Mouse (Mus musculus) NIH3T3 (cell line): ENCODE results near the gene Zxdc.
A peak's percentile ranks its signal among the peaks of the same experiment; 100 is the strongest.

ENCODE experiments used
- DNase-seq: peaks from one replicate; pipeline ENCODE4 v3.0.0-alpha.2; 2012; ENCODE audit warnings: low read depth

Gene Zxdc

DNA sequence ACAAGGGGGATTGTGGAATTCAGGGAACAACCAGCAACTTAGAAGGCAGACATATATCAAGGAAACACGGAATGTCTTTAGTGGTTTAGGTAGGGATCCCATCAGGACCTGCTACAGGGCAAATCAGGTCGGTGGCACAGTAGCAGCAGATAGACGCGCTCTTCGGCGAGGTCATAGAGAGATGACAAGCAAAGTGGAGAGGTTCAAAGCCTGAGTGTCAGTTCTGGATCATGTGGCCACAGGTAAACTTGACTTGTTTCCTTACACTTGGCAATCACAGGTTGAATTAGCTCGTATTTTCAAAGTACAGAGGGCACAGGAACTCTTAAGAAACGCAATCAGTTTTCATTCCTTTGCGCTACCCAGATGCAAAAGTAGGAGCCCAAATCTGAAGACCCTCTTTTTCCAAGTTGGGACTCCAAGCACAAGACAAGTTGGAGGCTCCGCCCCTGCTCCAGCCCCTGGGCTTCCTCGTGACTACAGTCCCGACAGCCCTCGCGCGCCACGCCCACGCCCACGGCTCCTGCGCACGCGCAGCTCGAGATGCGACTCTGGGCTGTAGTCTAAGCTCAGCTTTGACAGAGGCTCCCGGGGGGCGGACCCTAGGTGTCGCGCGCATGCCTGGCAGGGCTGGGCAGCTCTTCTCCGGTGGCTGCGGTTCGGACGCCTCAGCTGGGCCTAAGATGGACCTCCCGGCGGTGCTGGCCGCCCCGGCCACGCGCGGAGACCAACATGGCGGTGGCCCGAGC is at the start of gene Zxdc:
Zxdc (plus strand) TSS at position 517 of the 749 bp plus-strand sequence.
- peak; percentile 100 for DNase-seq

GRCm38 (mm10) chr6:90320429-90320828 is 48.9 kb upstream of the Zxdc start:
- no peak for DNase-seq

DNA sequence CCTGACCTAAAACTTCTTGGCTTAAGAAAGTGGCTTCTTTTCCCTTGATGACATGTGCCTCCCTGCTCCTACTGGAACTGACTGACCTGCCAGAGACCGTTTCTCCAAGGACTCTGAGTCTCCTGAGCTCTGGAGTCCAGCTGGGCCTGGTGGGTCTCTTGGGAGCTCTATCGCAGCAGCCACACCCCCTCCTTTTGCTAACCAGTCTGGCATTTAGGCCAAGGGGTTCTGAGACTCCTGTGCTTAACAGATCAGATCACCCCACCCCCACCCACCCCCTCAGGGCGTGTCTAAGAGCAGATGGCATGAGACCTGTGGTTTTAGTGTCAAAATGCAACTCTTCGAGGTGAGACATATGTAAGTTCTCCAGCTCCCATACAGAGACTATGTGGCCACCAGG is 47.5 kb upstream of the Zxdc start:
- DNase-seq: peak; percentile 51

DNA sequence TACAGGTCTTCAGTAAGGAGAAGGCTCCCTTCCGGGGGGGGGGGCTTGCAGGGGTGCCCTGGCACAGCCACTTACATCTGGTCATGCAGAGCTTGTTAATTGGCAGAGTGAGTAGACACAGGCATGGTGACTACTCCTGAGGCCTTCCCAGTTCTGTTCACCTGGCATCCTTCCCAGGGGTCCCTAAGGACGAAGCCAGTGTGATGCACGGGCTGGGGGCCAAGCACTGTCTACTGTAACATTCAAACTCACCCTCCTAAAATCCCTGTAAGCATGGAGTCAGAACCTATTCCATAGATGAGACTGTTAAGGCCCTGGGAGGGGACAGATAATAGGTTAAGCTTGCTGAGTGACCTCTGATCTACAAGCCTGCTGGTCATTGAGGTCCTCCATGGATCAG is 45.3 kb upstream of the Zxdc start:
- peak; percentile 68 for DNase-seq

DNA sequence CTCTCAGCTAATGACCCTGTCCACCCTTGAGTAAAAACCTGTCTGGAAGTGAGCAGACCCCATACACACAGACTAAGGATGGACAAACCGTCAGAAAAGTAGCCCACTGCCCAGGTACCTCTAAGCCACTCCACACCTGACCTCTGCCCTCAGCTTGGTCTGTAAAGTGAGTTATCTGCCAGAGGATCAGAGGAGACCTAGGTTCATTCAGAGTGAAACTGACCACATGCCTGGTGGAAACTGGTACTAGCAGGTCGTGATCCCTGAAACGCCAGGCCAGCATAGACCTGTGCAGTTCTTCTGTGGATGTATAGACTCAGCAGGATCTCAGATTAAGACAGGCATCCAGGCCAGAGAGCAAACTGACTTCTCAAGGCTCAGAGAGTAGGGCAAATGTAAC is 44.8 kb upstream of the Zxdc start:
- DNase-seq: no peak

GRCm38 (mm10) chr6:90324991-90325390 is 44.3 kb upstream of the Zxdc start, which contains the start of gene Chst13:
Gene Chst13 (minus strand): TSS chr6:90325185.
- no peak for DNase-seq

DNA sequence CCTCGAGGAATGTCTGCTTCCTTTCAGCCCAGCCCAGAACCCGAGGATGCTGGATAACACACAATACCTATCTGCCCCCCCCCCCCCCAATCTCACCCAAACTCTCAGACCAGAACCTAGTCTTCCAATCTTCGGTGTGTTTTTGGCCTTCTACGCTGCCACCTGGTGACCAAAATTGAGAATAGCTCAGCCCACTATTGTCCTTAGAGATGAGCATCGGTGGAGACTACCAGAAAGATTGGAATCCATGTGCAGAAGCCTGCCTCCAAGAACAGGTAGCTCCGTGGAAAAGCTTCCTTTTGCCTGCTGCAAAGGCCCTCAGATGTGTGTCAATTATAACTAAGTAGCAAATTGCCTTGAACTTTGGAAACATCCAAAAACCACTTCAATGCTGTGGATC is 41.6 kb upstream of the Zxdc start:
- peak; percentile 77 for DNase-seq

DNA sequence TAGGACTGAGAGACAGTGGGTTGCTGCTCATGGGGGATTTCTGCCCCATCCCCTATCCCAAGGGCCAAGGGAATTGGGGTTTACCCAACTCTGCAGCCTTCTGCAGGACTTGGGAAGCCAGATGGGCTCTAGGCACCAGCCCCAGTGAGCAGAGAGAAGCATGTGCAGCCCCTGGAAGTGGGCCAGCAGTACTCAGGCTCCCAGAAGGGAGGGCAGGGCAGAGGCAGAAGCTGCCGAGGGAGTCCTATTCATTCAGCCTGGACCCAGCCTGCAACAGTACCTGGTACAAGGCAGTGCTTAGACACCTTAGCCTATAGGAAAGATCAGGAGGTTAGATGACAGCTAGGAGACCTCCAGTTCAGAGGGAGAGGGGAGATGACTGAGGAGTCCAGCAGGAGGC is 39.3 kb upstream of the Zxdc start:
- DNase-seq: peak; percentile 91

GRCm38 (mm10) chr6:90332561-90333425 is 36.5 kb upstream of the Zxdc start, which contains the start of gene Uroc1:
Gene Uroc1 (plus strand): TSS chr6:90333284.
- DNase-seq: no peak

- DNase-seq: no peak
These were observed 35.0 kb upstream of the Zxdc start for GRCm38 (mm10) chr6:90334244-90334643.

GRCm38 (mm10) chr6:90342343-90342742 is 26.9 kb upstream of the Zxdc start:
- no peak for DNase-seq

- DNase-seq: no peak
These were observed 22.1 kb upstream of the Zxdc start for GRCm38 (mm10) chr6:90347183-90347582.

DNA sequence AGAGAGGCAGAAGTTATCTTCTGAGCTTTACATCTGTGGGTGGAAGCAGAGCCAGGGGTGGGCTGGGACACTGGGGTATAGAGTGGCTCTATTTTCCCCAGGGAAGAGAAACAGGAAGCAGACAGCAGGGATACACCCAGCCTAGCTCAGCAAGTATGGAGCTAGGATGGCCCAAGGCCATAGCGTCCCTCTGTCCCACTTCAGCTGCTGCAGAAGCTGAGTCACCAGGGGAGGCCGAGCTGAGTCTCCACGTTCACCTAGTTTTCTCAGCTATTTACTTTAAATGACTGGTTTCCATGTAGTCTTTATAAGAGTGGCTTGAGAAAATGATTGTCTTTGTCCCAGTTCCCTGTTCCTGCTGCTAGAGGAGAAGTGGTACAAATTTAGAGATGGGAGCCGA is 20.8 kb upstream of the Zxdc start:
- DNase-seq: no peak

DNA sequence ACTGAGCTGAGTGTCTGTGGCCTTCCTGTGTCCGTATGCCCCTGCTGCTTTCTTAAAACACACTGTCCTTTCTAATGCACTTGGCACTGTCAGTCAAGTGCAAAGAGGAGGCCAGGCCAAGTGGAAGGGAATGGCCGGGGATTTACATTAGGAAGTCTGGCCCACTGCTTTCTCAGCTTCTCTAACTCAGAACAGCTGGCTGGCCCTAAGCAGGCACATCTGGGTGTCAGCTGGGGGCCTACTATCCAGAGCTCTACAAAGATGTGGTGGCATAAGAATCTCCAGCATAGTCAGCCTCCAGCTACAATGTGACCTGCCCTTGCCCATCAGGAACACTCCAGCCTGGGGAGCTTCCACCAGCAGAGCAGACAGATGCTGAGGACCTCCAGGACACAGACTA is 19.3 kb upstream of the Zxdc start:
- DNase-seq: peak; percentile 71

DNA sequence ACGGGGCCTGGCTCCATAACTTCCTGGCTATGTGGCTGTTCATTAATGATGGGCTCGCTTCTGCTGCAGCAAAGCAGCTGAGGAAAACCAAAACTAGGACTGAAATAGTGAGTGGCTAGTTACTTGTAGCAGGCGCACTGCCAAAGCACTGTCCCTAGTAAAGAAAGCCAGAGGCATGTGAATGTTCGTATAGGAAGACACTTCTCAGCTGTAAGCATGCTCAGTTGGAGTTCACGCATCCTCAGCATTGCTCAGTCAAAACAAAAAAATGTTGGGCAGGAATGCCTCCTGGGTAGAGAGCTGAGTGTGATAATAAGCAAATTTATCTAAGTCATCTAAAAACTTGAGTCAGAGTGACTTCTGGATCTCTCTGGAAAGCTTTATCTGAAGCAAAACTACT is 11.2 kb upstream of the Zxdc start:
- peak; percentile 89 for DNase-seq

- DNase-seq: peak; percentile 69
These were observed 9.8 kb upstream of the Zxdc start for GRCm38 (mm10) chr6:90359445-90359844.

DNA sequence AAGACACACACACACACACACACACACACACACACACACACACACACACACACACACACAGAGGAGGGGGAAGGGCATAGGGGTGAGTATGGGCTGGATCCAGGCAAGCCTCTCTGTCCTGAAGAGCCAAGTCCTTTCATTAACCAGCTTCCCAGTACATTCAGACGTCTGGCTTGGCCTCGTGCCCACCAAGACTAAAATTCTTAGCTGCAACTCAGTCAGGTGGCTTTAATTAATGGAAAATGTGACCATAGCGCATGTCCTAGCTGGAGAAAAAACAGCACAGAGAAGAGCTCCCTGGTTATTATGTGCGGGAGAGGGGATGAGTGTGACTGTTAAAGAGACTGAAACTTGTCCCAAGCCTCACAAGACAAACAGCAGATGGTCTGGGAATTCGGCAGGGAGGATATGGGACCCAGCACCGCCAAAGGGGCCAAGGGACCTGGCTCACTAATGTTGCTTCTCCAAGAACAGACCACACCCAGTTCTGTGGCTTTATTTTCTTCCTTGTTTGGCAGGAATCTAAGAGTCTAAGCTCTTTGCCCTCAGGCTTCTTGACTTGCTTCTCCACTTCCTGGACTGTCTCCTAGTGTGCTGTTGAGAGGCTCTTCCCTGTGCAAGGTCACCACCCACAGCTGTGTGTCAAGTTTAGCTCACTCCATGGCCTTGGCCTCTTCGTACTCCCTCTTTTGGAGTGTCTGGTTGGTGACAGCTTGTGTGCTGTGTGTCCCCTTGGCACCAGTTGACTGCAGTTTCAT is 9.1 kb upstream of the Zxdc start:
- peak; percentile 99 for DNase-seq

DNA sequence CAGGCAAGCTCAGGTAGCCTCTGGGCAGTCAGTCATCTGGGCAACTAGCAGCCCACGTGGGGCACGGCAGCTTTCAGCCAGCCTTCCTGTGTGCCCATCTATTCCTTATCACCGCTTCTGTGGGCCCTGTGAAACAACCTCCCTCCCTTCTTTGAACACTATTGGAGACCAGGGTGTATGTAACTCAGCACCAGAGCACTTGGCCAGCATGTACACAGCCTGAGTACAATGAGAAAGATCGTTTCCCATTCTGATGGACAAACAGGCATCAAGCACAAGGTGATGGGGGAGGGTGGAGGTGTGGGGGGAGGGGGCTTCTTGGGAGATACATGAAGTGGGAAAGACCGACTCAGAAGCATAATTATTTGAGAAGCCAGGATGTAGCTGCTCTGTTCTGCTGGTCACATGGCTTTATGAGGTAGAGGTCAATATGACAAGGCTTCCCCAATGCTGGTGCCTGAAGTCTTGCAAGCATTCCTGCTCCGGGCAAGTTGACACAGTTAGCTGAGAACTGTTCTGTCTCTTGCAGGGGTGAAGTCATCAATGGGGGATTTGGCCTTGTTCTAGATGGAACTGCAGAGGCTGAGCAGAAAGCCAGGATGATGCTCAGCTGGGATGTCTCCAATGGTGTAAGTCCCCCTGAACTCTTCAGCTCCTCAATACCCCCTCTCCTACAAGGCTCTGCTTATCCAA is 8.2 kb upstream of the Zxdc start:
- no peak for DNase-seq

DNA sequence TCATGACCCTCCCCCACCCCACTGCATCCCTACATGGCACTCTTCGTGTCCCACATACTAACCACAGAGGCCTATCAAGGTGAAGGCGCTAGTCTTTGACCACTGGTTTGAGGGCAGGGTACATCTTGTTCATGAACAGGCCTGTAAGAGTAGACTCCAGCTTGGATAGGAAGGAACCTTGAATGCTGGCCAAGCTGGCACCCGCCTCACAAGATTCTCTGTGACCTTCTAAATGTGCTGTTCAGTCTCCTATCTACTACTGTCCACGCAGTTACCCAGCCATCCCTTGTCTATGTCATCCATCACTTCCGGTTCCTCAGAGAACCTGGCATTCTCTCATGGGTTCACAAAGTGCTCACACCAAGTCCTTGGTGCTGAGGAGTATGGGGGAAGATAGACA is 6.0 kb upstream of the Zxdc start:
- no peak for DNase-seq

DNA sequence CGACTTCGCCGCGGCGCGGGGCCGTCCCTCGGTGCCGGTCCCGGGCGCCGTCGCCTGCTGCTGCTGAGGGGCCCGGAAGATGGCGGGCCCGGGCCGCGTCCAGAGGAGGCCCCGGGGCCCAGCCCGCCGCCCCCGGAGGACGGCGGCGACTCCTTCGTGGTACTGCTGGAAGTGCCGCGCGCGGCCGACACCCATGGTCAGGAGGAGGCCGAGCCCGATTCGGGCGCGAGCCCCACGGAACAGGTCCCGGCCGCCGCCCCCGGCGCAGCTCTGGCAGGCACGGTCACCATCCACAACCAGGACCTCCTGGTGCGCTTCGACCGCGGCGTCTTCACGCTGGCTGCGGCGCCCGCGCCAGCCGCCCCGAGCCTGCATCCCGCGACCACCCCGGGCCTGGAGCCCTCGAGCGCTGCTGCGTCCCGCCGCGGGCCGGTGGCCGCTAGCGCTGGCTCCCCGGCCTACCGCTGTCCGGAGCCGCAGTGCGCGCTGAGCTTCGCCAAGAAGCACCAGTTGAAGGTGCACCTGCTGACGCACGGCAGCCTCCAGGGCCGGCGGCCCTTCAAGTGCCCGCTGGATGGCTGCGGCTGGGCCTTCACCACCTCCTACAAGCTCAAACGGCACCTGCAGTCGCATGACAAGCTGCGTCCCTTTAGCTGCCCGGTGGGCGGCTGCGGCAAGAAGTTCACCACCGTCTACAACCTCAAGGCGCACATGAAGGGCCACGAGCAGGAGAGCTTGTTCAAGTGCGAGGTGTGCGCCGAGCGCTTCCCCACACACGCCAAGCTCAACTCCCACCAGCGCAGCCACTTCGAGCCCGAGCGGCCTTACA is 647 bp downstream of the Zxdc start:
- DNase-seq: peak; percentile 57

GRCm38 (mm10) chr6:90374647-90375046 is 5.4 kb downstream of the Zxdc start:
- peak; percentile 43 for DNase-seq
